Mouse (Mus musculus) fibroblast of lung, adult 2 months (primary cell): ENCODE measurements around the gene Mvb12b.

Experiments
- DNase-seq: peaks from one replicate; pipeline ENCODE4 v3.0.0-alpha.2; 2011; ENCODE audit warnings: low read depth

Gene Mvb12b

DNA sequence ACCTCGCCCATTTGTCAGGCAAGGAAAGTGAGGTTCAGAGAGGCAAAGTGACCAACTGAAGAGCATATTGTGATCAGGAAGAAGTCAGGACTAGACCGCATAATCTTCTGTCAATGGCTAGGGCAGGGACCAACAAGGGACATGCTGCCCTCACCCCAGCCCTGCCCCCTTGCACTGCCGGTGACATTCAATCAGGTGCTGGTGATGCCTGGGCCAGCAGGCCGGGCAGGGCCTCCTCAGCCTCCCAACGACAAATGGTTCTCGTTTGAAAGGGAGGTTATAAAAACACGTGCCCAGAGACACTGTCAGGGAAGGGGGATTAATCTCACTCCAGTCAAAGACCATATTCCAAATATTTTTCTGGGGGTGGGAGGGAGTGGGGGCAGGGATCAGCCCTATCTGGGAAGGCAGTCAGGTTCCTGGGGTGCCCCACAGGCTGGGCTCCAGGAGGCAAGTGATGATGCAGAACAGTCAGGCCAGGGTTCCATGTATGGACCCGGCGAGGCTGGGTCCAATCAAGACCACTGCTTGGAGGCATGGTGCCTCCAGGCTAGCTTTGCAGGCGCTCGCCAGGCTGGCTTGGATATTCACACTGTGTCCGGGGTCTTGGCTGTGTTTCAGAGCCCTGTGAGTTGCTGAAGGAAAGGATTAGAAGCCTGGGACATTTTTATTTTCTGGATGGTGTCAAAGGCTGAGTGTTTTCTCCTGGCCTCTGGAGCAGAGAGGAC, 168.2 kb downstream of the Mvb12b start:
- DNase-seq, result no peak

- DNase-seq, result no peak
Measured at GRCm38 (mm10) chr2:33718561-33718960, 169.2 kb downstream of the Mvb12b start.

DNA sequence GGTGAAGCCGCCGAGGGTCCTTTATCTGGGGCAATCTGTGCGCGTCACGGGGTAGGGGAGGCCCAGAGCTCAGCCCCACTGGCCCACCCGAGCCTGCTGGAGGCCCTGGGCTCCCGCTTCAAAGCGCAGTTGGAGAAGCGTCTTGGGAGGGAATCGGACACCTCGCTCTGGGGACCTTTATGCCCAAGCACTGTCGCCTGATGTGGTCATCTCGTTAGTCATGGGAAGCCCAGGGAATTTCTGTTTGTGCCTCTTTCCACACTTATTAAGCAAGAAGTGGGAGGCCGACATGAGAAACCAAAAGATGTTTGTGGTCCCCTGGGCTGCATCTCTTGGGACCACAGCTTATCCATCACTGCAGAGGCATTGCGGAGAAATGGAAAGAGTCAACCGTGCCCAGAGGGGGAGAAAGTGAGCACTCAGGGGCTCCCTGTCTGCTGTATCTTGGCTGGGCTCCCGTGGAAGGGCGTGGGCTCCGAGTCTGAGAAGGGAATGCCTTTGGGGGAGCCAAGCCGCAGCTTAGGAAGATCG, 169.9 kb downstream of the Mvb12b start:
- no peak for DNase-seq

DNA sequence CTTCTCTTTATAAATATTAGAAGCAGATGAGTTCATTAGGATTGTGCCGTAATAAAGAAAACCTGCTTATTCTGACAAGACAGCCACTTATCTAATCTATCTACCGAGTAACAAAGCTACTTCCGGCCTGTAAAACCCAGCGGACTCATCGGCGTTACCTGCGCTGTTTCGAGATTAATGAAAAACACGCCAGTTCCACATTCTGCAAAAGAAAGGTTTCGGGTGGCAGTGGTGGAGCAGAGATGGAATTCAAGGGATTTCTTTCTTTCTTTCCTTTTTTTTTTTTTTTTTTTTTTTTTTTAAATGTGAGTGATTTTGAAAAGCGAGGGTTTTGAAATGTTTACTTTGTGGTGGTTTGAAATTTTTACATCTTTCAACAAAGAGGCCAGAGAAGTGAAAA, 170.4 kb downstream of the Mvb12b start:
- DNase-seq, result no peak

- no peak for DNase-seq
Measured at GRCm38 (mm10) chr2:33716878-33717277, 170.9 kb downstream of the Mvb12b start.

- no peak for DNase-seq
Measured at GRCm38 (mm10) chr2:33714932-33715331, 172.8 kb downstream of the Mvb12b start.

GRCm38 (mm10) chr2:33713580-33714260, 174.0 kb downstream of the Mvb12b start:
- DNase-seq, result no peak

DNA sequence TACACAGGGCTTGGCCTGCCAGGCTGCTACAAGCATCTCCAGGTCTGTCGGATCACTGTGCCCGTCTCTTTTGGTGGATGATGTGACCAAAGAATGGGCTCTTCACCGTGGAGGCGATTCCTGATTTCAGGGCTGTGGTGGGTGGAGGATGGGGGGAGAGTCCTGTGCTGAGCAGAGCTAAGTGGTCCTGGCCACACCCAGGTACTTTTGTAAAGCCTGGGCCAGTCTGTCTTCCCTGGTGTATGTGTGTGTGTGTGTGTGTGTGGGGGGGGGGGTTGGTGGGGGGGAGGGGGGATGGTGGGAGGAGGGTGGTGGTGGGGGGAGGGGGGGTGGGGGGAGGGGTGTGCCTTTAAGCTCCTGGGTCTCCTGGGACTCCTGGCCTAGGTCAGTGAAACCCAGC, 174.9 kb downstream of the Mvb12b start:
- DNase-seq, result no peak

GRCm38 (mm10) chr2:33708831-33709230, 178.9 kb downstream of the Mvb12b start:
- DNase-seq, result no peak

- no peak for DNase-seq
Measured at GRCm38 (mm10) chr2:33708096-33708495, 179.7 kb downstream of the Mvb12b start.

DNA sequence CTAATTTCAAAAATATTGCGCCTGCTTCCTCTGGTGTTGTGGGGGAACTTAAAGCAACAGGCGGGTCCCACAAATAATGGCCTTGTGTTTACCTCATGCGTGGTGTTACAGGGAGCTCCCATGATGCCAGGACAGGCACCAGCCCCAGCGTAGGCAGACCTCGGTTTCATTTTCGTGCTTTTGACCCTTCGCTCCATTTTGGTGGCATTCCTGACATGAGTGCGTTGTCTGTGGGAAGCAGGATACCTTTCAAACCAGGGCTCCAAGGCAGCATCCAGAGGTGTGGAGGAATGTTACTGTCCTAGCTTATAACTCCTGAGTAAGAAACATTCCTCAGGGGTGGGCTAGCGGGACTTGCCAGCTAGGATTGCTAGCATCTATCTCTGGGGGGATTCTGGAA, 181.3 kb downstream of the Mvb12b start:
- no peak for DNase-seq

DNA sequence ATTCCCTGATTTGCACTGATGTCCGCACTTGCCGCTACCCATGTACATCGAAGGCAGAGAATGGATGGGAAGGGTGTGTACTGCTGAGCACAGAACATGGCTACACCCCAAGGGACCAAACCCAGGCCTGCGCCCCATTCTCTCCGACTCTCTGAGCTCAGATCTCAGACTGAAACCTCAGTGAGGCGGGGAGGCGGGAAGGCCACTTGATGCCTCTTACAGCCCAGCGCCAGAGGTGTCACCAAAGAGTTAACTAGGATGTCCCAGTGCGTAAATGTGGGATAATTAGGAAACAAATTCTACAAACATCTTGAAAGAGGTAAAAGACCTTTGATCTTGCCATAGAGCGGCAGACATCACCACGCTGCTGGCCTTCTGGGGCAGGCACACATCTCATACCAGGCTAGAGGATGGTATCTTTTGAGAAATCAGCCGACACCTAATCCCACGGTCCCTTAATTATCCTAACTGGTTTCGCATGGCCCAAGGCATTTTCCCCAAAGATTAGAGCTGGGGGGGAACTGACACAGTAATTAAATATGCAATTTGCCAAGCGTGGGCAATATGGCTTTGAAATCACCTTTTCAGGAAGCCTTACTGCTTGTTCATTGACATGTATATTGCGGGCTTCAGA, 181.9 kb downstream of the Mvb12b start:
- DNase-seq, result no peak

GRCm38 (mm10) chr2:33703286-33703685, 184.5 kb downstream of the Mvb12b start:
- no peak for DNase-seq

- DNase-seq, result no peak
Measured at GRCm38 (mm10) chr2:33702705-33703104, 185.0 kb downstream of the Mvb12b start.

GRCm38 (mm10) chr2:33701446-33701815, 186.3 kb downstream of the Mvb12b start:
- no peak for DNase-seq

GRCm38 (mm10) chr2:33700581-33701445, 186.9 kb downstream of the Mvb12b start:
- no peak for DNase-seq

DNA sequence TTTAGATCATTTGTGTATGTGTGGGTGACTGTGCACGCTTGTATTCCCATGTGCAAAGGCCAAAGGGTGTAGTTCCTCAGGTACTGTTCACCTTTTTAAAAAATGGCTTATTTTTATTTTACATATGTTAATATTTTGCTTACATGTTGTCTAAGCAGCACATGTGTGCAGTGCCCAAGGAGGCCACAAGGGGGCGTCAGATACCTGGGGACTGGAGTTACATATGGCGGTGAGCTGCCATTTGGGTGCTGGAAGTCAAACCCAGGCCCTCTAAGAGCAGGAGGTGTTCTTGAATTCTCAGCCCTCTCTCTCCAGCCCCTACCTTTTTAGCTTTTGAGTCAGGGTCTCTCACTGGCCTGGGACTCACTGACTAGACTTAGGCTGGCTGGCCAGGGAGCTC, 188.8 kb downstream of the Mvb12b start:
- no peak for DNase-seq

DNA sequence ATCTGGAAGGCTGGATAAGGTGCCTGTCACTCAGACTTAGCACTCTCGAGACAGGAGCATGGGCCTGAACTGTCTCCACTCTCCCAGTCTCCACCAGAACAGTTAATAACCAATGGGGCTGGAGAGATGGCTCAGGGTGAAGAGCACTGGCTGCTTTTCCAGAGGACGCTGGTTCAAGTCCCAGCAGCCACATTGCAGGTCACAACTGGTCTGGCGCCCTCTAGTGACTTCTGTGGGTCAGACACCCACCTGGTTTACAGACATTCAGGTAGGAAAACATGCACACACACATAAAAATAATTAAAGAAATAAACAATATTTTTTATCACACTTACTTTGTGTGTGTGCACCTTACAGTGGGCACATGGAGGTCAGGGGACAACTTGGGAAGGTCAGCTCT, 191.3 kb downstream of the Mvb12b start:
- DNase-seq, result no peak

GRCm38 (mm10) chr2:33693931-33694330, 193.8 kb downstream of the Mvb12b start:
- DNase-seq, result no peak

DNA sequence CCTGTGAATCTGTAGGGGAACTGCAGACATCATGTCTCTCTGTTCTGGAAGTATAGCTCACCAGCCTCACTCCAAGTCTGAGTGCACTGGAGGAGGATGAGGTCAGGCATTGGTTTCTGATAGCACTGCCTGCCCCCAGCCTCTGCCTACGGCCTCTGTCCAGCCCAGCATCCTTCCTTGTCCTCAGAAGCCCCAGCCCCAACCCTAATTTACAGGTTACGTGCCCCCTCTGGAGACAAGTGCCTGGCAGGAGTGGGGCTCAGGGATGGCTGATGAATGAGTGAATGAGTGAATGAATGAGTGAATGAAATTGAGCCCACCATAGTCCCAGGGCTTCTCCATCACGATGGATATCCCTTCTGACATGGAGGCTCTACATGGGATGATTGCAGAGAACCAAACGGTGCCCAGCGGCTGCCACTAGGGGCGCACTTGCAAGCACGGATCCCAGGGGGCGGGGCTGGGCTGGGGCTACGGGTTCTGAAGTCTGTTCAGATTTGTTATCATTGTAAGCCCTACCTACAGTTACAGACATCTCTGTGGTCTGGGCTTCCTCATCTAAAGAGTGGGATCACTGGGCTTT, 197.8 kb downstream of the Mvb12b start:
- no peak for DNase-seq

DNA sequence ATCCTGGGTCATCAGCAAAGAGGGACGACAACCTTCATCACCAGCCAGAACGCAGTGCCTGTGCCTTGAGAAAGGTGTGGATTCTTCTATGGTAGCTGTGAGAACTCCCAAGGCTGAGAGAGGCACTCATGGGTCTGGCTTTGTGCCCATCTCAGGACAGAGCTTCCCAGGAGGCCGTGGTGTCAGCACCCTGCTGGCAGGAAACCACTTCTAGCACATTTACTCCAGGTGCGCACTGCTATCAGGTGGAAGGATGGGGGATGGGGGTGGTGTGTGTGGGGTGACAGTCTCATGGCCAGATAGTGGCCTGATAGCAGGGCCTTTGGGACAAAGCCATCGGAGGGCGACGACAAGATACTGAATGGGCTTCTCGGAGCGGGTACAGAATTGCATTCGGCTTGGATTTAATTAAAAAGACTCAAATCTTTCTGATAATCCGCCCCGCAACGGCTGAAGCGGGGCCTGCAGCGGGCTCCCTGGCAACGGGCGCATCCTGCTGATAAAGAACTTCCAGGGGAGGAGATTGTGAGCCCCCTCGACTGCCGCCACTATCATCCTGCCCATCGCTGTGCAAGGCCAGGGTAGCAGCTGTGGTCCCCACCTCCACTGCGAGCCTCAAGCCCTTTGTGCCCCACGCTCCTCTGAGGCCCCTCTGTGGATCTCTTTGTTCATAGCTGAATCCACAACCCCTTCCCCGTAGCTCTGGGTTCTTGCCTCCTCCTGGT, 198.4 kb downstream of the Mvb12b start:
- DNase-seq, result no peak
